Mouse (Mus musculus) central nervous system, embryonic 18 days (tissue): ENCODE measurements around the gene Rps16. TPM values are rescaled to one million over a fixed set of nuclear protein-coding genes. Genes with fewer than 3 reads are reported as not detected.

ENCODE experiments used
- polyA plus RNA-seq: library from polyadenylated mRNA; depleted of rRNA; stranded (reverse); fragments of >200 nt; gene quantifications from 2 replicates; pipeline ENCODE4 v1.2.3, GENCODE M21; 2012; rRNA removed

Rps16 gene
- 1,114 and 1,140 TPM in 2 replicates for polyA plus RNA-seq

DNA sequence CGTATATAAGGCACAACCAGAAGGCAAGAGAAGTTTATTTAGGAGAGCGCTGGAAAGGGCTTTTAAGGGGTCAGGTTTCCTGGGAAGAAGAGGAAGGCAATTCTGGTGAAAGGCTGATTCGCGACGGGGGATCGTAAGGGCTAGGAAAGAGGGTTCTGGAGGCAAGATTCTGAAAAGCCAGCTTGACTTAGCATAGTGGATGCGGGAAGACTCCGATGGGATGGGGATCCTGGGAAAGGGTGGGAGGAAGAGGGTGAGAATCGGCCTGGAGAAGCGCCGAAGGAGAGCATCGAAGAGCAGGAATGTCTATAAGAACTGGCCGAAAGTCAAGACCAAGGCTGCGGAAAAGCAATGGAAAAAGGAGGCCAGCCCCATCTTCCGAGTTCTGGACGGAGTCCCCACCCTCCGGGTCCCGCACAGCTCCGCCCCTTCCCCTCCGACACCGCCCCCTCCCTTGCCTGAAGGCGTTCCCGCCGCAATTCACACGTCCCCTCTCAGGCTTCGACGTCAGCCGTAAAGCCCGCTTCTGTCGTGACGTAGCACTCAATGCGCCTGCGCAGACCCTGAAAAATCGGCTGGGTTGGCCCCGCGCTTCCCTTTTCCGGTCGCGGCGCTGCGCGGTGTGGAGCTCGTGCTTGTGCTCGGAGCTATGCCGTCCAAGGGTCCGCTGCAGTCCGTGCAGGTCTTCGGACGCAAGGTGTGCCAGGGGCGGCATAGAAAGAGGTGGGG is at the start of gene Rps16:
TSS of gene Rps16 (plus strand) at position 498 of the 729 bp plus-strand sequence.

GRCm38 (mm10) chr7:28301616-28302433 is 48.6 kb upstream of the Rps16 start, which contains the start of gene Dll3:
Gene Dll3, minus strand, starts transcription at chr7:28302238.

DNA sequence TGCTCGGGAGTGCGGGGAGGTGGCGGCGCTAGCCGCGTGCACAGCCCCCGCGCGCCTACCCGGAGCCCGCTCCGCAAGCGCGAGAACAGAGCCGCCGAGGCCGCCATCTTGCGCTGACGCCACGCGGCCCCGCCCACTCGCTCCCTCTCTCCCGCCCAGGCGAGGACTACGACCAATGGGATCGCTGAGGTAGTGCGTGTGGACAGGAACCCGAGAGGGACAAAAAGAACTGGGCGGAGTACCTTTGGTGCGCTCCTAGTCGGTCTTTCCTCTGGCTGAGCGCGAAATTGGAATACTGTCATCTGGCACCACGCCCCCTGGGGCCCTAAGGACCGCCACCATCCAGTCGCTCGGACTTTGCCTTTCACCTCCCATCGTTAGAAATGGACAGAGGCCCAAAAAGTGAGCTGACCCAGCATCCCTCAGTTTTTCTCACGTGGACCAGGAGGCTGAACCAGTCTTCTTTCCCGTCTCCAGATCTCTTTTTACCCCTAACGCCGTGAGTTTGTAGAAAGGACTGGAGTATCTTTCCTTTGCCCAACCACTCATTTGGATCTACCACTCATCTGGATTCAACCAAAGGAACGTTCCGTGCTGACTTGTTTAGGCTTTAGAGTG is 38.4 kb upstream of the Rps16 start, which contains the start of gene Timm50:
TSS of gene Timm50 (minus strand) at position 147 of the 618 bp plus-strand sequence.

DNA sequence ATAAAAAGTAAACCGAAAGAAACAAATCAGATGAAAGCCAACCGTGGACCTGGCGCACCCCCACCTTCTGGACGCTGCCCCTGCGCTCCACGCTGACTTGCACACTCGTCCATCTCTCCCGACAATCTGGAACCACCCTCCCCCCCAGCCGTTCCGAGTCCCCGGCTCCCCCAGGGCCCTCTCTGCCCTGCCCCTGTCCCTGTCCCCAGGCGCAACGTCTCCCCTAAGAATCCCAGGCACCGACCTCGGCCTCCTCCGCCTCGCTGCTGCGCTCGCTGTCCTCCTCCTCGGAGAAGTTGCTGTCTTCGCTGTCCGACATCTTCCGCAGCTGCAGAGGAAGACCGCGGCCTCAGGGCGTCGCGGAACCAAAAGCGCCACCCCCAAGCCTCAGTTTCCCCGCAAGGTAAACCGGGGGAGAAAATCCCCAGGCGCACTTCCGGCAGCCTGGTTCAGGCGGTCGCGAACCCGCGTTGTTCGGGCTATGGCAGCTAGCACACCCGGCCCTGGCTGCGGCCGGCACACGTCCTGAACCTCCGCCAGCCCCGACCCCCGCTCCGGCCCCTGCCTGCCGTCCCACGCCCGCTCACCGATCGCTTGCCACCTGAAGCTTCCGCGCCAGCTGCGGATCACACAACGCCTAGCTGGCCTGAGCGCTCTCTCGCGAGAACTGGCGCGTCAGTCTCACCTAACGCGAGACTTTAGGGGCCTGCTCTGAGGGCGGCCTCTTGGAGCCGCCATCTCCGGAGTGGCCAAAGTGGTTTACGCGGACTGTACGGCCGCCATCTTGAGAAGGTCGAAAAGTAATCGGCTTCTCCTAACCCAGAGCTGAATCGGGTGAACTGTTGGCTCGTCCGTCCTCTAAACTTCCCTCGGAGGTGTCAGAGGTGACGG is 12.1 kb upstream of the Rps16 start, which contains the start of gene Supt5:
TSS of gene Supt5 (minus strand) at position 639 of the 891 bp plus-strand sequence.

GRCm38 (mm10) chr7:28372251-28373108 is 22.0 kb downstream of the Rps16 start, which contains the start of gene Plekhg2:
Gene Plekhg2, minus strand, starts transcription at chr7:28372599.

GRCm38 (mm10) chr7:28380237-28381016 is 30.0 kb downstream of the Rps16 start, which contains the start of gene Zfp36:
Gene Zfp36, minus strand, starts transcription at chr7:28380253.

DNA sequence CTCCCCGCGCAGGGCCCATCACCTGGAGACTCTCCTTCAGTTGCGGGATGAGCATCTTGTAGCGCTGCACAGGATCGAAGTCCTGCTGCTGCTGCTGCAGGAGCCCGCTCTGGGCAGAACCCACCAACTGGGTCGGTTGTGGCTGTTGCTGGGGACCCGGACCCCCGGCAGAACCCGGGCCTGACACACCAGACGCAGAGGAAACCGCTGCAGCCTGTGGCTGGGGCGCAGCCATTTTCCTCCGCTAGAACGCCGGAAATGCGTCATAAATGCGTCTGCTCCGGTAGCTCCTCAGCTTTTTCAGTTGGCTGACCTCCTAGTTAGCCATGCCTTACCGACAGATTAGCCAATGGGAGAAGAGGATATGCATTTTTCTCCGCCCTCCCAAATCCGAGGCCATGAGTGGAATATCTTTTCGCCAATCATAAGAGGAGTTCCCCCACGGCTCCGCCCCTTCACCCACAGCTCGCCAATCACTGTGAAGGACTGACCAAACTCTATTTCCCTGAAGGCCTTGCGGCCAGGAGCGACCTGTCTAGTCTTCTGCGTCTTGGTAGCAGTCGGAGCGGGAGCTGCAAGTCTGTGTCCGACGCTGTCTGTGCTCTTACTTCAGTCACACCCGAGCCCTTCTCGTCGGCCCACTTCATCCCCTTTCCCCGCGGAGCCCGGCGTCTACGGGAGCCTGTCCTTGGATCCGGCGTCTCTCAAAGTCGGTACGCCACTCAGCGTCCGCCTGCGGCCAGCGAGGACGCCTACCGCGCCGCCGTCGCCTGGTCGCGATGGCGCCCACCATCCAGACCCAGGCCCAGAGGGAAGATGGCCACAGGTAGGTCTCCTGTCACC is 42.2 kb downstream of the Rps16 start, which contains the start of the genes Med29 and Paf1:
TSS of gene Med29 (minus strand) at position 280 of the 843 bp plus-strand sequence.
TSS of gene Paf1 (plus strand) at position 523 of the 843 bp plus-strand sequence.

Other genes with a start within 250 kb of the Rps16 start
- 0.03 TPM in 2 replicates for gene 9530053A07Rik, start 221.2 kb upstream of the Rps16 start, polyA plus RNA-seq
- 203 and 219 TPM in 2 replicates for gene Fbl, start 180.9 kb upstream of the Rps16 start, polyA plus RNA-seq
- gene Dyrk1b, start 171.2 kb upstream of the Rps16 start, polyA plus RNA-seq = 24.1 and 28.7 TPM in 2 replicates
- 78.5 and 79.8 TPM in 2 replicates for gene Eid2, start 82.8 kb upstream of the Rps16 start, polyA plus RNA-seq
- gene Eid2b, start 72.9 kb upstream of the Rps16 start, polyA plus RNA-seq = 46.2 and 47.3 TPM in 2 replicates
- gene Selenov, start 59.5 kb upstream of the Rps16 start, polyA plus RNA-seq = 1.9 and 2.3 TPM in 2 replicates
- 13.5 and 13.6 TPM in 2 replicates for gene Dll3, start 48.4 kb upstream of the Rps16 start, polyA plus RNA-seq
- gene Timm50, start 38.6 kb upstream of the Rps16 start, polyA plus RNA-seq = 87.3 and 91.7 TPM in 2 replicates
- 98.1 and 101 TPM in 2 replicates for gene Supt5, start 11.9 kb upstream of the Rps16 start, polyA plus RNA-seq
- 13.5 and 19.5 TPM in 2 replicates for gene Plekhg2, start 21.9 kb downstream of the Rps16 start, polyA plus RNA-seq
- gene Zfp36, start 29.6 kb downstream of the Rps16 start, polyA plus RNA-seq = 2.6 and 4.6 TPM in 2 replicates
- gene Med29, start 42.1 kb downstream of the Rps16 start, polyA plus RNA-seq = 43.0 and 44.9 TPM in 2 replicates
- gene Paf1, start 42.3 kb downstream of the Rps16 start, polyA plus RNA-seq = 104 and 110 TPM in 2 replicates
- 2.9 TPM in 2 replicates for gene Gmfg, start 86.8 kb downstream of the Rps16 start, polyA plus RNA-seq
- gene Lrfn1, start 101.3 kb downstream of the Rps16 start, polyA plus RNA-seq = 58.8 and 65.9 TPM in 2 replicates
- not detected in 2 replicates for gene Ifnl2, start 159.8 kb downstream of the Rps16 start, polyA plus RNA-seq
- not detected in 2 replicates for gene Ifnl3, start 172.2 kb downstream of the Rps16 start, polyA plus RNA-seq
- gene Sycn, start 190.2 kb downstream of the Rps16 start, polyA plus RNA-seq = not detected in 2 replicates
- gene Nccrp1, start 196.6 kb downstream of the Rps16 start, polyA plus RNA-seq = 0.20 and 3.1 TPM in 2 replicates
- gene Samd4b, start 247.5 kb downstream of the Rps16 start, polyA plus RNA-seq = 53.4 and 61.8 TPM in 2 replicates
- gene Pak4, start 247.5 kb downstream of the Rps16 start, polyA plus RNA-seq = 11.0 and 12.7 TPM in 2 replicates